Mouse (Mus musculus) mesoderm, embryonic 11.5 days (tissue): ENCODE results near the gene Olfr750.

ENCODE experiments used
- DNase-seq: peaks from one replicate; pipeline ENCODE4 v3.0.0-alpha.2; 2012; ENCODE audit warnings: low read depth, low spot score

Gene Olfr750

GRCm38 (mm10) chr14:51027387-51028155 lies 46.7 kb downstream of the Olfr750 start:
- no peak for DNase-seq

- peak; percentile 79 for DNase-seq
Observed at GRCm38 (mm10) chr14:51026391-51027133, 47.7 kb downstream of the Olfr750 start.

- DNase-seq = no peak
Observed at GRCm38 (mm10) chr14:51024820-51025219, 49.4 kb downstream of the Olfr750 start.

- no peak for DNase-seq
Observed at GRCm38 (mm10) chr14:51023457-51023856, 50.8 kb downstream of the Olfr750 start.

- no peak for DNase-seq
Observed at GRCm38 (mm10) chr14:51017256-51017655, 57.0 kb downstream of the Olfr750 start.
